Mouse (Mus musculus) neural tube, embryonic 15.5 days (tissue): ENCODE data around the gene Tbrg1. TPM values are rescaled to one million over a fixed set of nuclear protein-coding genes. Genes with fewer than 3 reads are reported as not detected.
A peak's percentile ranks its signal among the peaks of the same experiment; 100 is the strongest.

Experiments
- ATAC-seq: fragments of 200-750 bp; cut with Nextera tagmentation; 2 replicates; pipeline ENCODE4 v1.8.0; 2017; ENCODE audit warnings: mild to moderate bottlenecking, moderate TSS enrichment, moderate library complexity; ENCODE audit not compliant: low FRiP score
- H3K27ac ChIP-seq: fragments of 300-500 bp; sonication (generic); replicated peaks from 2 replicates; pipeline ENCODE4 v1.5.1; 2015; ENCODE audit warnings: mild to moderate bottlenecking, inconsistent platforms
- H3K27me3 ChIP-seq: fragments of 300-500 bp; sonication (generic); replicated peaks from 2 replicates; pipeline ENCODE4 v1.6.1; 2015; ENCODE audit warnings: inconsistent platforms
- H3K36me3 ChIP-seq: fragments of 300-500 bp; sonication (generic); 2 replicates; pipeline ENCODE4 v1.6.1; 2015; ENCODE audit warnings: inconsistent platforms
- H3K4me1 ChIP-seq: fragments of 300-500 bp; sonication (generic); 2 replicates; pipeline ENCODE4 v1.6.1; 2015; ENCODE audit warnings: inconsistent platforms
- H3K4me2 ChIP-seq: fragments of 300-500 bp; sonication (generic); 2 replicates; pipeline ENCODE4 v1.6.1; 2015; ENCODE audit warnings: inconsistent platforms, mild to moderate bottlenecking, moderate library complexity
- H3K4me3 ChIP-seq: fragments of 300-500 bp; sonication (generic); replicated peaks from 2 replicates; pipeline ENCODE4 v1.5.1; 2015; ENCODE audit warnings: mild to moderate bottlenecking, inconsistent platforms
- H3K9ac ChIP-seq: fragments of 300-500 bp; sonication (generic); replicated peaks from 2 replicates; pipeline ENCODE4 v1.6.1; 2015; ENCODE audit warnings: mild to moderate bottlenecking, inconsistent platforms
- H3K9me3 ChIP-seq: fragments of 300-500 bp; sonication (generic); replicated peaks from 2 replicates; pipeline ENCODE4 v1.6.1; 2016; ENCODE audit warnings: inconsistent platforms
- WGBS: fragments of 180-500 bp; shearing (Covaris S2); methylation state at CpG from one replicate; pipeline ENCODE4 v1.1.7; 2015; ENCODE audit warnings: mixed read lengths; 5-methylcytosine and 5-hydroxymethylcytosine counted together
- polyA plus RNA-seq: library from polyadenylated mRNA; unstranded; fragments of >200 nt; fragmentation: Nextera tagmentation; extraction: Ambion mirVana; gene quantifications from 2 replicates; pipeline ENCODE4 v1.2.1, GENCODE M21; 2015

Tbrg1 gene
- polyA plus RNA-seq, result 87.5 and 94.9 TPM in 2 replicates

DNA sequence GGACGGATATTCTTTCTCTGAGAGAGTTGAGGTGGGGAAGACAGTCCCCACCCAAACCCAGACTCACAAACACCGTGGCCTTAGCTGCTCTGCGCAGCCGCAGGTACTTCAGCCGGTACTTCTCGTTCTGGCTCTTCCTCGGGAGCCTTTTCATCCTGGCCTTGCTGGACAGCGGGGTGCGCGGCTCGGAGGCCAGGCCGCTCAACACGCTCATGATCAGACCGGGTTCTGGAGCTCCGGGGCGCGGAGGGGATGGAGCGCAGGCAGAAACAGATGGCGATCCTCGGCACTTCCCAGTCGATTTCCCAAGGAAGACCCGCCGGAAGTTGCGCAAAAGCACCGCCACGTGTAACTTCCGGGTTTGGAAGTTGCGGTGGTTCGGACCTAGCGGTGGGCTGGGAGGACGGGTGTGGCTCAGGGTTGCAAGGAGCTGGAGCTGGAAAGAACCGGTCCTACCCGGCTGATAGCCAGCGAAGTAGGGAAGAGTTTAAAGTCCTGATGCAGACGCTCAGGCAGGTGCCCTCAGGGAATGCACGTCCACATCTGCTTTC lies at the start of gene Tbrg1:
TSS of gene Tbrg1 (minus strand) at position 382 of the 551 bp plus-strand sequence.
- WGBS, result under 1% methylated on average over 36 of the region's 36 CpGs
- peak; percentile 93 for ATAC-seq
- H3K4me2 ChIP-seq, result peak within 1 kb of the TSS; percentile 83
- peak within 1 kb of the TSS; percentile 74 for H3K9ac ChIP-seq
- peak within 1 kb of the TSS; percentile 78 for H3K27ac ChIP-seq
- H3K27me3 ChIP-seq, result no peaks in the 10 kb centered on the region
- peak within 1 kb of the TSS; percentile 72 for H3K4me3 ChIP-seq
- H3K9me3 ChIP-seq, result no peaks in the 10 kb centered on the region
- H3K36me3 ChIP-seq, result peaks cover 25% of the 10 kb centered on the region
- H3K4me1 ChIP-seq, result peaks cover 12% of the 10 kb centered on the region

DNA sequence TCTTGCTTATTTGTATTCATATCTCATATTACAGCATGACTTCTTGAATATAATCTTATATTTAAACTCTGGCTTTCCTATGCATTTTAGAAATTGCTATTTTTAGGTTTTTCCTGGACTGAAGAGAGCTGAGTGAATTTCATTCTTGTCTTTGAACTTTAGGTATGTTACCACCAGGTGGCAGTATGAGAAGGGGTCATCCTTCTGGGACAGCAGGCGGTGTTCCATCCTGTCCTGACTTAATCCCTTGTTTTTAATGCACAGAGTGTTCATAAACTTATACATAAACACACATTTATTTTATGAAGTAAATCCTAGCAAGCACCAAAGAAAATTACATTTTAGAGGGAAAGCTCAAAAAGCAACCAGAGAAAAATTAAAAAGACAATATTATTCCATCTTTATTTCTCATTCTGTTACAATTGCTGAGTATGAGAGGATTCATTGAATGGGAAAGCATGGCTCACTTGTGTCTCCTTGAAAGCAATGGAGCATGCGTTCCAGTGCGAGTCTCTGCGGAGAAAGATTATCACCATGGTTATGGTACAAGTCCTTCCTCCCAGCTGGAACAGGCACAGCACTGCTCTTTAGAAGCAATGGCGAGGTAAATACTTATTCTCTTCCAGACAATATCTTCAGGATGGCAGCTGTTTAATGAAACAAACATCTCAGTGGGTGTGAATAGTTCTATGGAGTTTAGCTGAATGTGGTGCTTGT lies 33.0 kb upstream of the Tbrg1 start:
- Histone ChIP-seq H3K27ac (no peak overlapping the region), H3K27me3 (no peaks in the 10 kb centered on the region), H3K36me3 (no peaks in the 10 kb centered on the region), H3K9me3 (no peaks in the 10 kb centered on the region), H3K4me3 (no peak overlapping the region), H3K4me2 (no peak overlapping the region), H3K4me1 (no peaks in the 10 kb centered on the region), H3K9ac (no peak overlapping the region)
- peak; percentile 79 for ATAC-seq
- WGBS, result 47% methylated on average over 5 of the region's 5 CpGs

DNA sequence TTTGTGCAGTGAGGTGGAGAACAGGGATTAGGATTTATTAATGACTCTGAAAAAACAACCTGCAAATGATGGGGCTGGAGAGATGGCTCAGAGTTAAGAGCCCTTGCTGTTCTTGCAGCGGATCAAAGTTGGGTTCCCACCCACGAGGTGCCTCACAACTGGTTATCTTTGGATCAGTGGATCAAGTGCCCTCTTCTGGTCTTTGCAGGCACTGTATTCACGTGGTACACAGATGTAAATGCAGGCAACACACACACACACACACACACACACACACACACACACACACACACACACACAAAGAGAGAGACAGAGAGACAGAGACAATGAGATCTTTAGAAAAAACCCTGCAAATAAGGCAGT lies 30.8 kb upstream of the Tbrg1 start:
- H3K27me3 ChIP-seq, result no peaks in the 10 kb centered on the region
- peak; percentile 28; the same call in 1 of the 2 replicates for ATAC-seq
- 49% methylated on average over 3 of the region's 3 CpGs for WGBS
- no peak overlapping the region for H3K4me3 ChIP-seq
- H3K4me2 ChIP-seq, result no peak overlapping the region
- H3K4me1 ChIP-seq, result no peaks in the 10 kb centered on the region
- no peaks in the 10 kb centered on the region for H3K36me3 ChIP-seq
- no peaks in the 10 kb centered on the region for H3K9me3 ChIP-seq
- no peak overlapping the region for H3K27ac ChIP-seq
- H3K9ac ChIP-seq, result no peak overlapping the region

DNA sequence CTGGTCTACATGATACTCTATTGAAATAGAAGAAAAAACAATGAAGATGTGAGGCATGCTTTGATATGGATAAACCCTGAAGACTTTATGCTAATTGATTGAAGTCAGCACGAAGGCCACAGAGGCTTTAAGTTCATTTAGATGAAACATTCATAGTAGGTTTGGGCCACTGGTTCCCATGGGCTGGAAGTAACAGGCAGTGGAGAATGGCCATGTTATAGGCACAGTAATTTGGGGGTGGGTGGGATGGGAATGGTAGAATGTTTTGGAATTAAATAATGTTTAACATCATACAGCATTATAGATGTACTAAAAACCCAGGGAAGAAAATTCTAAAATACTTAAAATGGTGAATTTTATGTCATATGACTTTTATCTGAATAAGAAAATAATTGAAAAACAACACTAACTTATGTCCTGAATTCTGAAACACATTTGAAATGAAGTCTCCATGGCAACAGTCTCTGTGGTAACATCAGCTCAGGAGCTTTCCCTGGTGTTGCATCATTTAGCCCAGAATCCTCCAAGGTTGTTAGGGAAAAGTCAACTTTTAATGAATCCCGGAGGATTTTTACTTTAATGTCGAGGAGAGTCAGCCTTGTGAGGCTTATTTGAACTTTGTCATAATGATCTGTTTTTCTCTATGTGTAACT lies 30.3 kb upstream of the Tbrg1 start:
- WGBS, result 66% methylated on average over 3 of the region's 3 CpGs
- no peaks in the 10 kb centered on the region for H3K36me3 ChIP-seq
- H3K4me3 ChIP-seq, result no peak overlapping the region
- no peaks in the 10 kb centered on the region for H3K4me1 ChIP-seq
- no peaks in the 10 kb centered on the region for H3K27me3 ChIP-seq
- ATAC-seq, result peak; percentile 59; the same call in 1 of the 2 replicates
- no peaks in the 10 kb centered on the region for H3K9me3 ChIP-seq
- H3K9ac ChIP-seq, result no peak overlapping the region
- no peak overlapping the region for H3K4me2 ChIP-seq
- H3K27ac ChIP-seq, result no peak overlapping the region

DNA sequence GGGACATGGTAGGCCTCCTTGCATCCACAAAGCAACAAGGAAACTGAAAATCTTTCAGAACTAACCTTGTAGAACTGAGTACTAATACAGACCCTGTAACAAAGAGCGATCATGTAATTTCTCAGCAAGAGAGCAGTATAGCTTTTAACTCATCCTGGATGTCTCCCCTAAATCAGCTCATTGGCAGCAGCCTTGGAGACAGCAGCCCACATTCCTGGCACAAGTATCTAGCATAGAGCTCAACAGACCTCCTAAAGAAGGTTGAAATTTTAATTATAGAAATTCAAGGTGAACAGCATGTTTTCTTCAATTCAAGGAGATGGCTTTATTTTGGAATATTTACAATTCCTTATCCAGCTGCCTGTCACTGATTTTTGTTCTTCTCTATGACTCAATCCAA lies 24.0 kb upstream of the Tbrg1 start:
- H3K9me3 ChIP-seq, result no peaks in the 10 kb centered on the region
- WGBS, result 100% methylated on average over 1 of the region's 1 CpGs
- no peaks in the 10 kb centered on the region for H3K4me1 ChIP-seq
- H3K4me2 ChIP-seq, result no peak overlapping the region
- no peak for ATAC-seq
- H3K27me3 ChIP-seq, result no peaks in the 10 kb centered on the region
- H3K36me3 ChIP-seq, result no peaks in the 10 kb centered on the region
- H3K27ac ChIP-seq, result no peak overlapping the region
- no peak overlapping the region for H3K4me3 ChIP-seq
- no peak overlapping the region for H3K9ac ChIP-seq

- no peaks in the 10 kb centered on the region for H3K36me3 ChIP-seq
- H3K9me3 ChIP-seq, result no peaks in the 10 kb centered on the region
- ATAC-seq, result no peak
- H3K4me1 ChIP-seq, result no peaks in the 10 kb centered on the region
- H3K27me3 ChIP-seq, result no peaks in the 10 kb centered on the region
- H3K27ac ChIP-seq, result no peak overlapping the region
- H3K4me3 ChIP-seq, result no peak overlapping the region
- H3K9ac ChIP-seq, result no peak overlapping the region
- H3K4me2 ChIP-seq, result no peak overlapping the region
- WGBS, result 76% methylated on average over 4 of the region's 4 CpGs
Observed at GRCm38 (mm10) chr9:37675287-37675686, 18.2 kb upstream of the Tbrg1 start.

DNA sequence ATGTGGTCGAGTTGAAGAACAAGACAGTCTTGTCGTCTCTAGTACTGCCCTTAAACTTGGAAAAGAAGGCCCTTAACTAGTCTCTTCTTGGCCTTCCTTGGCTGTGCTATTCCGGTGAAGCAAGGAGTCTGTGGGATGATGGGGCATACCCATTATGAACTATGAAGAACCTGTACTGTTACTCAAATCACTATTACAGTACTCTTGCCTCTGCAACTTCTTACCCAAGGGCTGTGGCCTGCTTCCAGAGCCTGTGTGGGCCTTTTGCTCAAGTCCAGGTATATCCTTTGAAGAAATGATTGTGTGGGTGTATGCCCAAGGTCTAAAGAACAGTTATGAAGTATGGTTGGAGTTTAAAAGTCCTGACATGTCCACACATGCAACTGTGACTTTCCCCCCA lies 13.1 kb upstream of the Tbrg1 start:
- no peak overlapping the region for H3K4me3 ChIP-seq
- ATAC-seq, result no peak
- 93% methylated on average over 3 of the region's 3 CpGs for WGBS
- H3K9ac ChIP-seq, result no peak overlapping the region
- no peaks in the 10 kb centered on the region for H3K4me1 ChIP-seq
- no peak overlapping the region for H3K27ac ChIP-seq
- no peaks in the 10 kb centered on the region for H3K36me3 ChIP-seq
- H3K4me2 ChIP-seq, result no peak overlapping the region
- no peaks in the 10 kb centered on the region for H3K27me3 ChIP-seq
- no peaks in the 10 kb centered on the region for H3K9me3 ChIP-seq

- H3K4me1 ChIP-seq, result no peaks in the 10 kb centered on the region
- no peak overlapping the region for H3K27ac ChIP-seq
- H3K4me2 ChIP-seq, result no peak overlapping the region
- WGBS, result 77% methylated on average over 4 of the region's 4 CpGs
- H3K36me3 ChIP-seq, result no peaks in the 10 kb centered on the region
- no peak overlapping the region for H3K9ac ChIP-seq
- H3K27me3 ChIP-seq, result no peaks in the 10 kb centered on the region
- ATAC-seq, result no peak
- H3K4me3 ChIP-seq, result no peak overlapping the region
- H3K9me3 ChIP-seq, result no peaks in the 10 kb centered on the region
Observed at GRCm38 (mm10) chr9:37669678-37670077, 12.6 kb upstream of the Tbrg1 start.

GRCm38 (mm10) chr9:37669115-37669514 lies 12.0 kb upstream of the Tbrg1 start, which contains the start of gene Panx3:
Gene Panx3, minus strand, starts transcription at chr9:37669235.
- Histone ChIP-seq H3K27me3 (no peaks in the 10 kb centered on the region), H3K27ac (no peak within 1 kb of the TSS), H3K9ac (no peak within 1 kb of the TSS), H3K9me3 (no peaks in the 10 kb centered on the region), H3K36me3 (no peaks in the 10 kb centered on the region), H3K4me3 (no peak within 1 kb of the TSS), H3K4me2 (no peak within 1 kb of the TSS), H3K4me1 (no peaks in the 10 kb centered on the region)
- ATAC-seq, result no peak
- 63% methylated on average over 6 of the region's 6 CpGs for whole genome bisulfite sequencing

DNA sequence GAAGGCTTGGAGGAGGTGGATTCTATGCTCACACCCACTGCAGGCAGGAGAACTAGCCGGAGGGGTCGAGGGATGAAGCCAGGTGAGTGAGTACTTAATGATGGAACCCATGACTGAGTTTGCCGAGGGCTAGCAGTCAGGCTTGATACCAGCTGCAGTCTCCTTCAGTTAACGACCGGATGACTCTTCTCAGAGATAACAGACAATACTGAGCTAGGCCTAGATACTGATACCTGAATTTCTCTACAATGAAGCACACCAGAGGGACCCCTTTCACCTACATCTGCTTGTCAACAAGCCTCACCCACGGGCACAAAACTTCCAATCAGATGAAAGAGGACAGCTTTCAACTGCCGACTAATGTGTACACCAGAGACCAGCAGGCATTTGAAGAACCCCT lies 8.9 kb upstream of the Tbrg1 start:
- no peak overlapping the region for H3K27ac ChIP-seq
- H3K9ac ChIP-seq, result no peak overlapping the region
- H3K4me2 ChIP-seq, result no peak overlapping the region
- no peaks in the 10 kb centered on the region for H3K27me3 ChIP-seq
- 81% methylated on average over 7 of the region's 7 CpGs for WGBS
- no peak overlapping the region for H3K4me3 ChIP-seq
- no peak for ATAC-seq
- no peaks in the 10 kb centered on the region for H3K4me1 ChIP-seq
- no peaks in the 10 kb centered on the region for H3K9me3 ChIP-seq
- no peaks in the 10 kb centered on the region for H3K36me3 ChIP-seq

DNA sequence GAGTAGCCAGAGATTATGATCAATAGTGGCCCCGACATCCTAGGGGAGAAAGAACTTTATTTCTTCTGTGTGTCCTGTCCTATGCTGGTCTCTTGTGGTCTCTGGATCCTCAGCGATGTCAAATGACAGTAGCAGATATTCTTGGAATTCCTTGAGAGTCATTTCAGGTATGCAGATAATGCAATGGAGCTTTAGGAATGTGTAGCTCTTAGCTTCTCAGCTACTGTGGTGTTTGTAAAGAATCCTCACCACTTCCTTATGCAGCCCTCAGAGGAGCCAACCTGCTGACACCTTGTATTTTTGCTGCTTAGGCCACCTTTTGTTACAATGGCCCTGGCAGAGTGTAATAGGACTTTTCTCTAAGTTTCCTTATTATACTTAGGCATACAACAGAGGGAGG lies 7.5 kb upstream of the Tbrg1 start:
- H3K36me3 ChIP-seq, result no peaks in the 10 kb centered on the region
- H3K9me3 ChIP-seq, result no peaks in the 10 kb centered on the region
- no peaks in the 10 kb centered on the region for H3K27me3 ChIP-seq
- no peak overlapping the region for H3K4me2 ChIP-seq
- 77% methylated on average over 2 of the region's 2 CpGs for WGBS
- H3K9ac ChIP-seq, result no peak overlapping the region
- no peak overlapping the region for H3K27ac ChIP-seq
- no peak overlapping the region for H3K4me3 ChIP-seq
- ATAC-seq, result no peak
- no peaks in the 10 kb centered on the region for H3K4me1 ChIP-seq

DNA sequence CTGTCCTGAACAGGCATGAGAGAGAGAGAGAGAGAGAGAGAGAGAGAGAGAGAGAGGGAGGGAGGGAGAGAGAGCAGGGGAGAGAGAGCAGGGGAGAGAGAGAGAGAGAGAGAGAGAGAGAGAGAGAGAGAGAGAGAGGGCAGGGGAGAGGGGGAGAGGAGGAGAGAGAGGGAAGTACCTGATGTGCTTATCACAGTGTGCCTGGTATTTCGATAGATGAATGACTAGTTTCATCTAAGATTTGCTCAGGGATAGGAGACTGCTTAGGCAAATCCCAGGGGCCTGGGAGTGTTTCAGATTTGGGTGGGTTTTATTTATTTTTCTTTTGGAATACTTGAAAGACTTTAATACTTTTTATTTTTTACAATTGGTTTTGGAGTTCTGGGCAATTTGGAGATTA lies 6.1 kb upstream of the Tbrg1 start:
- H3K4me3 ChIP-seq, result no peak overlapping the region
- H3K4me2 ChIP-seq, result no peak overlapping the region
- H3K9ac ChIP-seq, result no peak overlapping the region
- 73% methylated on average over 1 of the region's 1 CpGs for WGBS
- no peak for ATAC-seq
- no peaks in the 10 kb centered on the region for H3K4me1 ChIP-seq
- no peaks in the 10 kb centered on the region for H3K9me3 ChIP-seq
- H3K27ac ChIP-seq, result no peak overlapping the region
- no peaks in the 10 kb centered on the region for H3K27me3 ChIP-seq
- no peaks in the 10 kb centered on the region for H3K36me3 ChIP-seq
